Mouse (Mus musculus) cerebellum, adult (tissue): ENCODE results near the gene Fgd5.
A peak's percentile ranks its signal among the peaks of the same experiment; 100 is the strongest.
"Not testable (repeated sequence)": the region's sequence is repeated elsewhere in the genome, so short reads cannot be mapped to it uniquely, and the experiment has no call there.

Source experiments
- ATAC-seq: cut with Nextera tagmentation; 2 replicates; pipeline ENCODE4 v1.9.2; 2017; ENCODE audit warnings: mild to moderate bottlenecking, moderate library complexity, mixed read lengths; ENCODE audit not compliant: insufficient number of reproducible peaks, low FRiP score, low TSS enrichment

The Fgd5 gene

GRCm38 (mm10) chr6:91978371-91979300, at the start of gene Fgd5:
Gene Fgd5 (plus strand): TSS chr6:91978878.
- ATAC-seq: no peak

GRCm38 (mm10) chr6:91931231-91931630, 47.4 kb upstream of the Fgd5 start:
- no peak for ATAC-seq

- no peak for ATAC-seq
Observed at GRCm38 (mm10) chr6:91938491-91938890, 40.2 kb upstream of the Fgd5 start.

GRCm38 (mm10) chr6:91948426-91948825, 30.3 kb upstream of the Fgd5 start:
- ATAC-seq: no peak

GRCm38 (mm10) chr6:91958015-91958414, 20.7 kb upstream of the Fgd5 start:
- not testable (repeated sequence) for ATAC-seq

GRCm38 (mm10) chr6:91960028-91960811, 18.5 kb upstream of the Fgd5 start:
- ATAC-seq: no peak

- no peak for ATAC-seq
Observed at GRCm38 (mm10) chr6:91963429-91963828, 15.2 kb upstream of the Fgd5 start.

- ATAC-seq: no peak
Observed at GRCm38 (mm10) chr6:91965060-91965459, 13.6 kb upstream of the Fgd5 start.

GRCm38 (mm10) chr6:91966006-91966405, 12.7 kb upstream of the Fgd5 start:
- no peak for ATAC-seq

GRCm38 (mm10) chr6:91972201-91972646, 6.5 kb upstream of the Fgd5 start:
- ATAC-seq: no peak

- no peak for ATAC-seq
Observed at GRCm38 (mm10) chr6:91973972-91974371, 4.7 kb upstream of the Fgd5 start.

GRCm38 (mm10) chr6:91979301-91979996, 771 bp downstream of the Fgd5 start:
- no peak for ATAC-seq

GRCm38 (mm10) chr6:91980011-91980410, 1.3 kb downstream of the Fgd5 start:
- ATAC-seq: no peak

- peak; percentile 74 for ATAC-seq
Observed at GRCm38 (mm10) chr6:91990101-91990500, 11.4 kb downstream of the Fgd5 start.

GRCm38 (mm10) chr6:91992823-91993222, 14.1 kb downstream of the Fgd5 start:
- no peak for ATAC-seq

- ATAC-seq: no peak
Observed at GRCm38 (mm10) chr6:91993795-91994505, 15.3 kb downstream of the Fgd5 start.

- ATAC-seq: no peak
Observed at GRCm38 (mm10) chr6:91996072-91996471, 17.4 kb downstream of the Fgd5 start.

GRCm38 (mm10) chr6:92002558-92003285, 24.0 kb downstream of the Fgd5 start:
- ATAC-seq: no peak

GRCm38 (mm10) chr6:92003646-92004045, 25.0 kb downstream of the Fgd5 start:
- ATAC-seq: no peak
